Mouse (Mus musculus): ENCODE results near the gene Tmem218.

GRCm38 (mm10) chr9:37178911-37179310 lies 29.1 kb upstream of the Tmem218 start:
- TF ChIP-seq CTCF (IDR thresholded peaks at IDR 0.05; ENCODE audit: low read depth): no peak
- no peak for TF ChIP-seq EP300 (IDR thresholded peaks at IDR 0.05; ENCODE audit: low read depth)

All from liver, postnatal 0 days (tissue).